Mouse (Mus musculus): Measurements from ENCODE around the gene Ccdc15.
"Not testable (repeated sequence)": the region's sequence is repeated elsewhere in the genome, so short reads cannot be mapped to it uniquely, and the experiment has no call there.

Gene Ccdc15

GRCm38 (mm10) chr9:37351266-37351665, 3.0 kb upstream of the Ccdc15 start:
- no peak for DNase-seq (ENCODE audit: low spot score in 2 of 2)

- no peak for DNase-seq (ENCODE audit: low spot score in 2 of 2)
Observed at GRCm38 (mm10) chr9:37349050-37349449, 818 bp upstream of the Ccdc15 start.

DNA sequence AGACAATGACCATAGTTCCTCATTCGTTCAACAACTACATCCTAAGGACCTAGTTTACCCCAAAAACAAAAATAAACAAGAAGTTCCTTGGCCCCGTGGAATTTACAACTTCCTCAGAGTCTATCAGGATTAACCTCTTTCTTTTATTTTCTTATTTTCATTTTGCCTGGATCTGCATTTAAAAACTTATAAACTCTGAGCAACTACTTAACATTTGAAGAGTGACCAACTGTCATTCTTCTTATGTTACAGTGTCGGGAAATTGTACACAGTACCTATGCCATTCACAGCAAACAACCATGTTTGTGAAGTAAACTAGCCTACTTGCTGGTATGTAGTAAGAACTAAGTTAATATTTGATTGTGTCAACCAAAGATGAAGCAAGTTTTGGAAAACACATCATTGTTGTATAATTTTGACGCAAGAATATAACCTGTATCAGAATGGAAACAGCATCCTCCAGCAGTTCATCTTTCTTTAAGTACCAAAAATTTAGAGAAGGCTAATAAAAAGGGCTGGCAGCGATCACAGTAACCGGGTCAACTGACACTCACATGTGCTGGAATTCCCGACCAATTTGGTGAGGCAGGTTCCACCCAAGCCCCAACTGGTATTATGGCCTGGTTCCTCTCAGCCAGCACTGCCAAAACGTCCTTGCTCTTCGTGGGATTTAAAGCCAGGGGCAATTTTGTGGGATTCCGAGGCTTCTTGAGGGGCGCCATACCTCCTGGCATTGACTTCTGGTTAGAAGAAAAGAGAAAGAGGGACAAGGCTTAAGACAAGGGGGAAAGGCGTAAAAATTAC, 846 bp downstream of the Ccdc15 start:
- DNase-seq (ENCODE audit: low spot score in 2 of 2): peak in 1 of 2 experiments; percentile 3

- no peak for DNase-seq (ENCODE audit: low spot score in 2 of 2)
Observed at GRCm38 (mm10) chr9:37345406-37345805, 2.8 kb downstream of the Ccdc15 start.

GRCm38 (mm10) chr9:37329456-37329855, 18.8 kb downstream of the Ccdc15 start:
- DNase-seq (ENCODE audit: low spot score in 2 of 2): no peak

- DNase-seq (ENCODE audit: low spot score in 2 of 2): no peak
Observed at GRCm38 (mm10) chr9:37301720-37302119, 46.5 kb downstream of the Ccdc15 start.

DNA sequence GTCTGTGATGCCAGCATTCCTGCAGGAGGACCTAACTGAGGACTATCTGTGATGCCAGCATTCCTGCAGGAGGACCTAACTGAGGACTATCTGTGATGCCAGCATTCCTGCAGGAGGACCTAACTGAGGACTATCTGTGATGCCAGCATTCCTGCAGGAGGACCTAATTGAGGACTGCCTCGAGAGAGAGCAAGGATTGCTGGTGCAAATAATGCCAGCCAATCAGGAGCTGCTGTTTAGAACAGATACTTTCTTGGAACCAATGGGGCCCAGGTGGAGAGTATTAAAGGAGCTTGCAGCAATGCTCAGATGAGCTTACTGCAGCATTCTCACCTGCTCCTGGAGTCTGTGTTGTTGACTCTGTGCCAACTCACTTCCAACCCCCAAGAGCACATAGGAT, 47.7 kb downstream of the Ccdc15 start:
- DNase-seq (ENCODE audit: low spot score in 2 of 2): not testable (repeated sequence)

GRCm38 (mm10) chr9:37295586-37295985, 52.6 kb downstream of the Ccdc15 start:
- DNase-seq (ENCODE audit: low spot score in 2 of 2): no peak

DNA sequence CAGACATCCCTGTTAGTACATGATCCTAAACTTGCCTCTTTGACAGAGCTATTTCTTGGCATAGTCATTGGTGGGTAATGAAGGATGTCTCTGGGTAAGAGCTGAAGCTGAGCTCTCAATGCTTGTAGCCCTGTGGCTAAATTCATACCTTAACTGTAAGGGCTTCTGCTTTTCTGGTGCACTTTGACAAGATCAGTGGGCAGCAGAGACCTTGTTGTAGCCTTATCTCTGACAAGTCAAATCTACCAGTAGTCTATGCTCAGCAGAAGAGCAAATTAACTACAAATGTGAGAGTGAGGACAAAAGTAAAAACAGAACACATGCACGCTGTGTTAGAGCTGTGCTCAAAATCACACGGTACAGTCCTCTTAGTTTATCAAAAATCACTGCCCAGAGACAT, 81.6 kb downstream of the Ccdc15 start:
- no peak for DNase-seq (ENCODE audit: low spot score in 2 of 2)

- peak in 1 of 2 experiments; percentile 37 for DNase-seq (ENCODE audit: low spot score in 2 of 2)
Observed at GRCm38 (mm10) chr9:37255889-37256225, 92.4 kb downstream of the Ccdc15 start.

DNA sequence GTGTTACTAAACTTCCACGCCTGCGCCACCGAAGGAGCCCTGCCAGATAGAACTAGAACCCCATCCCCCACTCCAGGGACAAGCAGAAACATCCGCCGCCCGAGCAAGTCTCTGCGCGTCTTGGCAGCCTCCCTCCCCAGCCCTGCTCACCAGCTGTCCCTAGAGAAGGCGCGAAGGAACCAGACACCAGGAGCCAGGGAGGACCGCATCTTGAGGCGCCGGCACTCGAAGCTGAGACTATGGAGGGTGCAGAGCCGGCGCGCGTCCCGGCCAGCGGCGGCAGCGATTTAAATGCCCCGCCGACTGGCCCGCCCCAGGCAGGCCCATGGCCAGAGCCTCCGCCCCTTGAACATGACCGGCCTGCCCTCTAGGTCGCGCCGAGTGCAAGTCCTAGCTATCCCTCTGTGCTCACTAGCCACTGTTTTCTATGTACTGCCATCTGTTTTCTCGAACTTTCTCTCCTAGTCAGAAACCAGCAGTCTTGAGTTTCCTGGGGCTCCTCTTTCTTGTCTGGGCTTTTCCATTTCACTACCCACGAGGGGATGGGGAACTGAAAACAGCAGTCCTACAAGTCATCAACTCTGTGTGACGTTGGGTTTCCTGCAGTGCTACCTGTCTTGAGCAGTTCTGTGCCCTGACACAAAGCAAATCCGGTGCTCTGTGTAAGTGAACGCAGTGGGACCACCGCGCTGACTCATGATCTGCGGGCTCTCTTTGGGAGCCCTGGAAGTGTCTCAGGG, 92.9 kb downstream of the Ccdc15 start, which contains the start of gene Slc37a2:
Gene Slc37a2, minus strand, starts transcription at position 590 of the 740 bp plus-strand sequence.
- peak in 1 of 2 experiments; percentile 29 for DNase-seq (ENCODE audit: low spot score in 2 of 2)

- DNase-seq (ENCODE audit: low spot score in 2 of 2): no peak
Observed at GRCm38 (mm10) chr9:37254531-37255110, 93.6 kb downstream of the Ccdc15 start.

GRCm38 (mm10) chr9:37250631-37251030, 97.6 kb downstream of the Ccdc15 start:
- no peak for DNase-seq (ENCODE audit: low spot score in 2 of 2)

- DNase-seq (ENCODE audit: low spot score in 2 of 2): no peak
Observed at GRCm38 (mm10) chr9:37249976-37250375, 98.3 kb downstream of the Ccdc15 start.

DNA sequence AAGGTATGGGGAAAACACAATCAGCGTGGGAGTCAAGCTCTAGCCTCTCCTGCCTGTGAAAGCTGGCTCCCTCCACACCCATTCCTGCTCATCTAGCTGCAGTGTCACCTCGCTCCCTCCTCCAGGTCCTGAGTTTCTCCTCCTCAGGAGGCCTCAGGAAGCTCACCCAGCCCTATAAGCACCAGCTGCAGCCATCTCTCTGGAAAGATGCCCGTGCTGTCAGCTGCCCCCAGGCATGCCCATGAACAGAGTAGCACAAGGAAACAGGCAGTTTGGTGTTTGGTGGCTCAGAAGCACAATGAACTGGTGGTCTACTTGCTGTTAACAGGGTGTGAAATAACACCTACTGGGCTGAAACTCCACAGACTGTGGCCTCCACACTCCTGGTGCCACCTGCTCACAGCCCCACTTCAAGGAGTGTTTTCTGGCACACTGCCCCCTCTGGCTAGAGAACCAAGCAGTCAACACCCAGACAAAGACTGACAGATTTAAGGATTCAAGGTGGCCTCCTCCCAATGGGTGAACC, 99.8 kb downstream of the Ccdc15 start:
- no peak for DNase-seq (ENCODE audit: low spot score in 2 of 2)

DNA sequence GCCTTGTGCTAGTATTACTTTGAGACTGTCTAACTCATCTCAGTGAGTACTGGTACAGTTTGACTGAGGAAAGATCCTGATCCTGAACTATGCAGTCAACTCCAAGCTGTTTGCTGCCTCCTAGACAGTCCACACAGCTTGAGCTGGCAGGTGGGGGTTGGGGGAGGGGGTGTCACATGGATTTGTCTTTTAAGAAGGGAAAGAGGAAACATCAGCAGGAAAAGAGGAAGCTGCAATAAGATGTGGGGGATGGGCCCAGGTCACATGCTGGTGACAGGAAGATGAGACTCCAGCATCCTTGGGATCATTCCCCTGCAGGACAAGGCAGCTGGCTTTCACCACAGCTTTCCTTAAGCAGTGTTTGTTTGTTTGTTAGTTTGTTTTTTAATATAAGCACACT, 100.8 kb downstream of the Ccdc15 start:
- no peak for DNase-seq (ENCODE audit: low spot score in 2 of 2)

DNA sequence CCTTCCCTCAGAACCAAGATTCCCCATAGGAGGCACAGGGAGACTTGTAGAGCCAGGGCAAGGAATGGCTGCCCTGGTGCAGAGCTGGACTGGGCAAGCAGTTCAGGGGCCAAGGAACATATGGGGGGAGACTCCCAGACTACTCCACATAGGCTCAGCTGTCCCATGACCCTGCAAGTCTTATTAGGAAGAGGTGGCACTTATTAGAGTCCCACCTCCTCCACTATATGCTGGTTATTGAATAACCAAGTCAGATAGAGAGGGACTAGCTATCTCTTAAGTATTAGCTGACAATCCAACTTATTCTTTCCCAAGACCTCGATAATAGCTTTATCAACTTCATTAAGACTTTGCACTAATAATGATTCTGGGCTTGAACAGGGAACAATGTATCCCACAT, 102.4 kb downstream of the Ccdc15 start:
- DNase-seq (ENCODE audit: low spot score in 2 of 2): no peak

DNA sequence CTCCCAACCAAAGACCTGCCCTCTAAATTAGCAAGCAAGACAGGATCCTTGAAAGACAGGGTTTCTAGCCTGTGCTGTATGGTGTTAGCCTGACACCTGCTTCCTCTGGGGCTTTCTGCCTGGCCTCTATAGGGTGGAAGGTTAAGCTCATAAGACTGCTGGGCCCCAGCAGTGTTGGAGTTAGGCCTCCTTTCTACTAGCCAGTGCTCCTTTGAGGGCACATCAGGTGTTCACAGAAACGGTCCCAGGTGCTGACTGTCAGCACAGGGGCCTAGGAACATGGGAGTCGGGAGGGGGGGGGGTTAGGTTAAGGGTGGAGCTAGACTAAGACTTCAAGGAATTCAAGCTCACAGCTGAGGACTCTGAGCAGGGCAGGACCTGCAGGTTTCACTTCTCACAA, 102.8 kb downstream of the Ccdc15 start:
- DNase-seq (ENCODE audit: low spot score in 2 of 2): no peak

DNA sequence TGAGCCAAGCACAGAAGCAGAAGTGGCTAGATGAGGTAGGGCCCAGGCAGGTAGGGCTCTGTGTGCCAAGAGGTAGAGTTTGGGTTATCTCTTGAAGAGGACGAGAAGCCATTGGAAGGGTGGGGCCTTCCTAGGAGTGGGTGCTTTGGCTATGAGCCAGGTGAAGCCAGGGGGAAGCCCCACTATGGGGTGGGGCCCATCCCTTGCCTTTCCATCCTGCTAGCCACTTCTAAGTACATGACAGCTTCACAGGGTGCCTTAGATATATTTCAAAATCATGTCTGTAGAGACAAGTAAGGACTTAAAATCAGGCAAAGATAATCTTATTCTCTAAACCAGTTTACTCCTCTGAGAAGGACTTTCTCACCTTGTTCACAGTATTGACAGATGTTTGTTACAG, 103.6 kb downstream of the Ccdc15 start:
- DNase-seq (ENCODE audit: low spot score in 2 of 2): no peak

DNA sequence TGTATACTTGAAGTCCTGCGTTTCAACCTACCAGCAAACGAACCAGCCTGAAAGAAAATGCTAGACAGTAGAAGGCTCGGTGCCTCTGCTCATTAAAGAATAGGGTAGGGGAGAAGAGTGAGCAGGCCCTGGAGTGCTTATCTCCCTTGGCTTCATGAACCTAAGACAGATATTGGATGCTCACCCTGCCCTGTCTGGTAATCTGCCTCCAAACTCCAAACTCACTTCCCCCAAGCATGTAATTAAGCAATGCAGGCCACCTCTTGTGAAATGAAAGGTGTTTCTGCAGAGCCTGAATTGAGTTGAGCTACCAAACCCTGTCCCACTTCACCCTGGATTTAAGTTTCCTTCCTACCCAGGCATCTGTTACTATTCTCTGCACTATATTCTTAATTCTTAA, 105.5 kb downstream of the Ccdc15 start:
- no peak for DNase-seq (ENCODE audit: low spot score in 2 of 2)

- DNase-seq (ENCODE audit: low spot score in 2 of 2): no peak
Observed at GRCm38 (mm10) chr9:37235951-37236737, 112.1 kb downstream of the Ccdc15 start.

Measured in spleen, postnatal 14 days (tissue).